Mouse (Mus musculus): ENCODE measurements around the gene Unc93b1.

The Unc93b1 gene

GRCm38 (mm10) chr19:3983527-3984200 lies 48.7 kb downstream of the Unc93b1 start:
- DNase-seq (ENCODE audit: low spot score in 2 of 2) = no peak

GRCm38 (mm10) chr19:3985261-3985681 lies 50.3 kb downstream of the Unc93b1 start:
- DNase-seq (ENCODE audit: low spot score in 2 of 2) = no peak

GRCm38 (mm10) chr19:3986334-3986733 lies 51.3 kb downstream of the Unc93b1 start, which contains the start of gene Acy3:
Acy3 (plus strand) TSS chr19:3986570.
- no peak for DNase-seq (ENCODE audit: low spot score in 2 of 2)

GRCm38 (mm10) chr19:3988066-3988465 lies 53.1 kb downstream of the Unc93b1 start:
- no peak for DNase-seq (ENCODE audit: low spot score in 2 of 2)

GRCm38 (mm10) chr19:3988750-3989149 lies 53.8 kb downstream of the Unc93b1 start:
- DNase-seq (ENCODE audit: low spot score in 2 of 2) = no peak

- no peak for DNase-seq (ENCODE audit: low spot score in 2 of 2)
Observed at GRCm38 (mm10) chr19:3990804-3991203, 55.8 kb downstream of the Unc93b1 start.

- DNase-seq (ENCODE audit: low spot score in 2 of 2) = no peak
Observed at GRCm38 (mm10) chr19:3991562-3991961, 56.6 kb downstream of the Unc93b1 start.

GRCm38 (mm10) chr19:3991966-3992365 lies 57.0 kb downstream of the Unc93b1 start:
- DNase-seq (ENCODE audit: low spot score in 2 of 2) = no peak

GRCm38 (mm10) chr19:3992416-3992815 lies 57.4 kb downstream of the Unc93b1 start, which contains the start of gene Tbx10:
Tbx10 (plus strand) TSS chr19:3992752.
- no peak for DNase-seq (ENCODE audit: low spot score in 2 of 2)

- no peak for DNase-seq (ENCODE audit: low spot score in 2 of 2)
Observed at GRCm38 (mm10) chr19:3994932-3995331, 59.9 kb downstream of the Unc93b1 start.

GRCm38 (mm10) chr19:3995505-3995904 lies 60.5 kb downstream of the Unc93b1 start:
- DNase-seq (ENCODE audit: low spot score in 2 of 2) = no peak

GRCm38 (mm10) chr19:3996106-3996505 lies 61.1 kb downstream of the Unc93b1 start:
- no peak for DNase-seq (ENCODE audit: low spot score in 2 of 2)

GRCm38 (mm10) chr19:3996747-3997146 lies 61.8 kb downstream of the Unc93b1 start:
- DNase-seq (ENCODE audit: low spot score in 2 of 2) = no peak

- no peak for DNase-seq (ENCODE audit: low spot score in 2 of 2)
Observed at GRCm38 (mm10) chr19:3997231-3997630, 62.2 kb downstream of the Unc93b1 start.

- no peak for DNase-seq (ENCODE audit: low spot score in 2 of 2)
Observed at GRCm38 (mm10) chr19:3998335-3998734, 63.3 kb downstream of the Unc93b1 start.
